Mouse (Mus musculus) liver, embryonic 14.5 days (tissue): ENCODE data around the gene Rarres1. TPM values are rescaled to one million over a fixed set of nuclear protein-coding genes. Genes with fewer than 3 reads are reported as not detected.
A peak's percentile ranks its signal among the peaks of the same experiment; 100 is the strongest.

Source experiments
- ATAC-seq: fragments of 200-750 bp; cut with Nextera tagmentation; 2 replicates; pipeline ENCODE4 v1.8.0; 2017; ENCODE audit warnings: moderate number of reproducible peaks, mild to moderate bottlenecking, moderate library complexity; ENCODE audit not compliant: insufficient read depth
- DNase-seq, 3 experiments: peaks; one replicate each; pipeline ENCODE4 v3.0.0-alpha.2; 2012 to 2013; ENCODE audit warnings: low read depth in 3 of 3, low spot score in 3 of 3
- H3K27ac ChIP-seq: fragments of 300-500 bp; sonication (generic); 2 replicates; pipeline ENCODE4 v1.5.1; 2014; ENCODE audit warnings: moderate library complexity, mild to moderate bottlenecking, control low read depth, inconsistent platforms
- H3K27me3 ChIP-seq: fragments of 300-500 bp; sonication (generic); 2 replicates; pipeline ENCODE4 v1.6.1; 2014; ENCODE audit warnings: mild to moderate bottlenecking, low read length, moderate library complexity; ENCODE audit not compliant: control insufficient read depth, insufficient read depth
- H3K36me3 ChIP-seq: fragments of 300-500 bp; sonication (generic); replicated peaks from 2 replicates; pipeline ENCODE4 v1.6.1; 2014; ENCODE audit warnings: low read depth; ENCODE audit not compliant: control insufficient read depth, insufficient read depth
- H3K4me1 ChIP-seq, 2 experiments: fragments of 200-500 bp in 1 of 2; fragments of 300-500 bp in 1 of 2; sonication (generic) in 1 of 2; replicated peaks; 2 replicates each; pipeline ENCODE4 v1.6.1; 2012 to 2014; ENCODE audit warnings: antibody characterized with exemption in 1 of 2, inconsistent platforms in 1 of 2, low read length in 1 of 2; ENCODE audit not compliant: control insufficient read depth in 2 of 2, insufficient read depth in 2 of 2
- H3K4me2 ChIP-seq: fragments of 300-500 bp; sonication (generic); 2 replicates; pipeline ENCODE4 v1.6.1; 2014; ENCODE audit warnings: low read depth, mild to moderate bottlenecking, control low read depth, moderate library complexity
- H3K4me3 ChIP-seq, 2 experiments: fragments of 200-500 bp in 1 of 2; fragments of 300-500 bp in 1 of 2; sonication (generic) in 1 of 2; 2 replicates each; pipeline ENCODE4 v1.5.1; 2012 to 2014; ENCODE audit warnings: low read depth in 2 of 2, low read length in 2 of 2, mild to moderate bottlenecking in 2 of 2, control low read depth in 1 of 2, inconsistent platforms in 1 of 2, moderate library complexity in 1 of 2; ENCODE audit not compliant: insufficient read depth in 1 of 2
- H3K9ac ChIP-seq: fragments of 300-500 bp; sonication (generic); replicated peaks from 2 replicates; pipeline ENCODE4 v1.6.1; 2014; ENCODE audit warnings: mild to moderate bottlenecking, control low read depth, moderate library complexity
- H3K9me3 ChIP-seq: fragments of 300-500 bp; sonication (generic); 2 replicates; pipeline ENCODE4 v1.6.1; 2016; ENCODE audit warnings: low read length, mixed read lengths; ENCODE audit not compliant: control insufficient read depth
- CTCF ChIP-seq: IDR thresholded peaks from 2 replicates; pipeline ENCODE4 v1.5.1; 2016; ENCODE audit warnings: antibody characterized with exemption, low read depth, control low read depth
- EP300 ChIP-seq: IDR thresholded peaks from 2 replicates; pipeline ENCODE4 v1.6.1; 2016; ENCODE audit warnings: antibody characterized with exemption, low read depth
- WGBS: fragments of 180-500 bp; shearing (Covaris S2); extraction: QIAGEN DNeasy Blood & Tissue Kit; methylation state at CpG from one replicate; pipeline ENCODE4 v1.1.7; 2014; ENCODE audit not compliant: insufficient replicate concordance; 5-methylcytosine and 5-hydroxymethylcytosine counted together
- polyA plus RNA-seq, 2 experiments: library from polyadenylated mRNA; depleted of rRNA in 1 of 2; stranded (reverse) in 1 of 2; unstranded in 1 of 2; fragments of >200 nt; fragmentation: Nextera tagmentation in 1 of 2; extraction: Ambion mirVana in 1 of 2; gene quantifications; 2 replicates each; pipeline versions ENCODE4 v1.2.1 to v1.2.3; 2012 to 2014

Gene Rarres1
- polyA plus RNA-seq, 2 experiments, result 1.3 to 1.5 TPM

- WGBS, result 88% methylated on average over 7 of the region's 7 CpGs
- no peaks in the 10 kb centered on the region for H3K9me3 ChIP-seq
- H3K27ac ChIP-seq, result no peak overlapping the region
- peaks cover 7% of the 10 kb centered on the region for H3K36me3 ChIP-seq
- H3K9ac ChIP-seq, result no peak overlapping the region
- no peak overlapping the region for H3K4me3 ChIP-seq
- TF ChIP-seq EP300, result no peak
- no peaks in the 10 kb centered on the region for H3K27me3 ChIP-seq
- DNase-seq (no peak), ATAC-seq (no peak)
- H3K4me2 ChIP-seq, result no peak overlapping the region
- H3K4me1 ChIP-seq, result peaks cover 0 to 7% of the 10 kb centered on the region in 2 experiments; a peak in 2 of 4 replicates
Measured at GRCm38 (mm10) chr3:67462015-67462414, 53.3 kb downstream of the Rarres1 start.

GRCm38 (mm10) chr3:67459881-67460280, 55.4 kb downstream of the Rarres1 start:
- no peak overlapping the region for H3K27ac ChIP-seq
- DNase-seq (no peak), ATAC-seq (no peak)
- H3K4me2 ChIP-seq, result no peak overlapping the region
- no peaks in the 10 kb centered on the region for H3K9me3 ChIP-seq
- H3K4me1 ChIP-seq, result peaks cover 0 to 7% of the 10 kb centered on the region in 2 experiments; a peak in 2 of 4 replicates
- no peaks in the 10 kb centered on the region for H3K27me3 ChIP-seq
- no peak overlapping the region for H3K9ac ChIP-seq
- WGBS, result 80% methylated on average over 3 of the region's 3 CpGs
- H3K4me3 ChIP-seq, result no peak overlapping the region
- peaks cover 11% of the 10 kb centered on the region for H3K36me3 ChIP-seq
- TF ChIP-seq CTCF (no peak), EP300 (no peak)

DNA sequence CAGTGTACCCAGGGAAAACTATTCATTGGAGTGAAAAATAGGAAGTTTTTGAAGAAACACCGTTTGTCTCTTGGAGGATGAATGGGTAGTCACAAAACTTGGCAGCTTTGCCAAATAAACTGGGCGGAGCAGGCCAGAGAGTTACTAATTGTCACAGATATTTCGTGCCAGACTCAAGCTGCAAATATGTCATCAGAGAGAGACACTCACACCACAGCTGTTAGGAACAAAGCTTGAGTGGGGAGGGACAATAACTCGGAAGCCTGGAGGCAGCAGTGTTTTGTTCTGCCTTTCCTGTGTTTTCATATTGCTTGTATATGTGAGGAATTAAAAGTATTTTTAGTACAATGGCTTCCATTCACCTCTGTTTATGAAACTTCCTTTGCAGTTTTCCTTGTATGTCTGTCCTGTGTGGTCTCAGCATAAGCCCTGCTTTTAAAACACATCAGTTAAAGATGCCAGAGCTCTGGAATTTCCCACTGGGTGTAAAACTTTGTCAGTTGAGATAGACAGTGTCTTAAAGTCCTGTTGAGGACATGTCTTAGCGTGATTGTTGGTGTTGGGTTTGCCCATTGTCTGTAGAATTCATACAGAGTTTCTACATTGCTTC, 64.6 kb downstream of the Rarres1 start:
- no peaks in the 10 kb centered on the region for H3K27me3 ChIP-seq
- no peak overlapping the region for H3K4me2 ChIP-seq
- WGBS, result 76% methylated on average over 5 of the region's 5 CpGs
- no peak overlapping the region for H3K4me3 ChIP-seq
- no peak for TF ChIP-seq CTCF
- TF ChIP-seq EP300, result no peak
- H3K9ac ChIP-seq, result no peak overlapping the region
- ATAC-seq, result no peak
- H3K4me1 ChIP-seq, result no peaks in the 10 kb centered on the region
- no peaks in the 10 kb centered on the region for H3K9me3 ChIP-seq
- H3K36me3 ChIP-seq, result peaks cover 17% of the 10 kb centered on the region
- H3K27ac ChIP-seq, result no peak overlapping the region
- DNase-seq, result no peak

DNA sequence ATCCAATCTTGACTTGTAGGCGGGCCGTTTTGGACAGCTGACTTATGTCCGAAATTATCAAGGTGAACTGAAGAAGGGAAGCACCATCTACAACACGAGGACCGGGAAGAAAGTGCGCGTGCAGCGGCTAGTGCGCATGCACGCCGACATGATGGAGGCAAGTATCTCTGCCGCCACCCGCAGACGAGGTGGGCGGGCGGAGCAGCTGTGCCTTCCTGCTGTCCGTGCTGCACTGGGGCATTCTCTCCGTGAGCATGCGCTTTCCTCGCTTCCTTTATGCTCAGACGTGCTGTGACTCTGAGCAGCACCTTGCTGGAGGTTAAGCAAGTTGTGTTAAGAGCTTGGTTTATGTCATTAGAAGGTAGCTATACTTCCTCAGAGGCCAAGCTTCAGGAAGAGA, 65.7 kb downstream of the Rarres1 start:
- ATAC-seq, result no peak
- 86% methylated on average over 21 of the region's 21 CpGs for WGBS

DNA sequence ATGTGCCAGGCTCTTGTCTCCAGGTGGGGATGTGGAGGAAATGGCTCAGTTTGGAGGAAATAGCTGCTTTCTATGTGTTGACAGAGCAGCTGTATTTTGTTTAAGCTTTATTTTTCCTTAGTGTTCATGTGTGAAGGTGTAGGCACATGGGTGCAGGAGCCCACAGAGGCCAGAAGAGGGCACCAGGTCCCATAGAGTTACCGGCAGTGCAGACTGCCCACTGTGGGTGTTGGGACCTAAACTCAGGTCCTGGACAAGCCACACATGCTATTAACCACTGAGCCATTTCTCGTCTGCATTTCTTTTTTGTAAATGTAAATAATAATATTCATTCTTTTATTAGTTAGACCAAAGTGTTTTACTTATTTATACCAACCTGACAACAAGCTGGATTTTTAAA, 68.2 kb downstream of the Rarres1 start:
- Histone ChIP-seq H3K27me3 (no peaks in the 10 kb centered on the region), H3K4me2 (no peak overlapping the region), H3K4me3 (no peak overlapping the region), H3K9me3 (no peaks in the 10 kb centered on the region), H3K9ac (no peak overlapping the region), H3K36me3 (peaks cover 9% of the 10 kb centered on the region), H3K4me1 (no peaks in the 10 kb centered on the region), H3K27ac (no peak overlapping the region)
- 84% methylated on average over 2 of the region's 2 CpGs for WGBS
- ATAC-seq (no peak), DNase-seq (no peak)
- TF ChIP-seq CTCF (peak; percentile 39), EP300 (no peak)

More for the DNA sequence above, 65.7 kb downstream of the Rarres1 start:
- peaks cover 17% of the 10 kb centered on the region for H3K36me3 ChIP-seq
- TF ChIP-seq CTCF, result no peak
- TF ChIP-seq EP300, result no peak
- H3K27me3 ChIP-seq, result no peaks in the 10 kb centered on the region
- H3K27ac ChIP-seq, result no peak overlapping the region
- H3K9me3 ChIP-seq, result no peaks in the 10 kb centered on the region
- DNase-seq, result no peak
- H3K9ac ChIP-seq, result no peak overlapping the region
- H3K4me2 ChIP-seq, result no peak overlapping the region
- no peaks in the 10 kb centered on the region for H3K4me1 ChIP-seq
- no peak overlapping the region for H3K4me3 ChIP-seq
